Mouse (Mus musculus): ENCODE measurements around the gene Lipt2.

GRCm38 (mm10) chr7:100203616-100204015 lies 44.5 kb downstream of the Lipt2 start:
- TF ChIP-seq CTCF (IDR thresholded peaks at IDR 0.05; ENCODE audit: insufficient read depth, low read length) = no peak
- TF ChIP-seq POLR2A (IDR thresholded peaks at IDR 0.05; ENCODE audit: borderline replicate concordance, extremely low read depth, low read depth, low read length) = no peak

Data from lung, adult 2 months (tissue).